Mouse (Mus musculus) neutrophil, adult 5-6 weeks (primary cell): ENCODE measurements around the gene Gm10230. TPM values are rescaled to one million over a fixed set of nuclear protein-coding genes. Genes with fewer than 3 reads are reported as not detected.
"Not testable (repeated sequence)": the region's sequence is repeated elsewhere in the genome, so short reads cannot be mapped to it uniquely, and the experiment has no call there.

Experiments used
- ATAC-seq: fragments of 151-379, 151-347 bp; 2 replicates; pipeline ENCODE4 v1.8.0; 2017; ENCODE audit warnings: mild to moderate bottlenecking, moderate TSS enrichment; ENCODE audit not compliant: insufficient number of reproducible peaks, poor library complexity, low FRiP score, severe bottlenecking; ENCODE audit errors: extremely low read depth
- total RNA-seq: library from RNA; stranded (forward); fragments of 200-1000 nt; gene quantifications from 2 replicates; pipeline ENCODE4 v1.2.3, GENCODE M21; 2017

Gene Gm10230
- not detected in 2 replicates for total RNA-seq

GRCm38 (mm10) chrX:27494782-27495181 lies at the start of gene Gm10230:
TSS of gene Gm10230 (minus strand) at chrX:27494882.
- ATAC-seq, result not testable (repeated sequence)
